Mouse (Mus musculus) intestine, embryonic 14.5 days (tissue): Measurements from ENCODE around the gene Rpl6. TPM values are rescaled to one million over a fixed set of nuclear protein-coding genes. Genes with fewer than 3 reads are reported as not detected.

Source experiments
- ATAC-seq: fragments of 200-750 bp; cut with Nextera tagmentation; replicated peaks from 2 replicates; pipeline ENCODE4 v1.8.0; 2017; ENCODE audit warnings: low read depth, moderate number of reproducible peaks, moderate TSS enrichment, moderate library complexity; ENCODE audit not compliant: low FRiP score, low TSS enrichment
- DNase-seq: peaks from one replicate; pipeline ENCODE4 v3.0.0-alpha.2; 2018; ENCODE audit warnings: low spot score
- H3K27ac ChIP-seq: fragments of 300-500 bp; sonication (generic); 2 replicates; pipeline ENCODE4 v1.5.1; 2014; ENCODE audit warnings: low read depth, mild to moderate bottlenecking, control low read depth
- H3K27me3 ChIP-seq: fragments of 300-500 bp; sonication (generic); replicated peaks from 2 replicates; pipeline ENCODE4 v1.6.1; 2014; ENCODE audit warnings: low read length, control low read depth; ENCODE audit not compliant: control insufficient read depth, insufficient read depth
- H3K36me3 ChIP-seq: fragments of 300-500 bp; sonication (generic); 2 replicates; pipeline ENCODE4 v1.6.1; 2014; ENCODE audit warnings: low read length, control low read depth; ENCODE audit not compliant: control insufficient read depth, insufficient read depth
- H3K4me1 ChIP-seq: fragments of 300-500 bp; sonication (generic); replicated peaks from 2 replicates; pipeline ENCODE4 v1.6.1; 2014; ENCODE audit warnings: low read length, control low read depth, mixed read lengths; ENCODE audit not compliant: control insufficient read depth, insufficient read depth
- H3K4me2 ChIP-seq: fragments of 300-500 bp; sonication (generic); 2 replicates; pipeline ENCODE4 v1.6.1; 2014; ENCODE audit warnings: low read length
- H3K4me3 ChIP-seq: fragments of 300-500 bp; sonication (generic); 2 replicates; pipeline ENCODE4 v1.5.1; 2014; ENCODE audit warnings: low read depth, low read length, control low read depth, mixed read lengths
- H3K9ac ChIP-seq: fragments of 300-500 bp; sonication (generic); 2 replicates; pipeline ENCODE4 v1.6.1; 2014; ENCODE audit warnings: mild to moderate bottlenecking, low read length
- H3K9me3 ChIP-seq: fragments of 300-500 bp; sonication (generic); 2 replicates; pipeline ENCODE4 v1.6.1; 2016; ENCODE audit warnings: low read length, control low read depth; ENCODE audit not compliant: control insufficient read depth
- WGBS: fragments of 180-500 bp; shearing (Covaris S2); extraction: QIAGEN DNeasy Blood & Tissue Kit; methylation state at CpG from one replicate; pipeline ENCODE4 v1.1.7; 2014; 5-methylcytosine and 5-hydroxymethylcytosine counted together
- polyA plus RNA-seq: library from polyadenylated mRNA; unstranded; fragments of >200 nt; fragmentation: Nextera tagmentation; extraction: Ambion mirVana; gene quantifications from 2 replicates; pipeline ENCODE4 v1.2.1, GENCODE M21; 2014

Gene Rpl6
- polyA plus RNA-seq, 1 experiment from 2014 or later: 768 TPM

GRCm38 (mm10) chr5:121232789-121233188 lies 28.5 kb downstream of the Rpl6 start:
- ATAC-seq (no peak), DNase-seq (no peak)
- Histone ChIP-seq H3K36me3 (no peaks in the 10 kb centered on the region), H3K4me1 (no peaks in the 10 kb centered on the region), H3K9ac (no peak overlapping the region), H3K27ac (no peak overlapping the region), H3K27me3 (no peaks in the 10 kb centered on the region), H3K4me2 (no peak overlapping the region), H3K4me3 (no peak overlapping the region), H3K9me3 (no peaks in the 10 kb centered on the region)
- 100% methylated on average over 1 of the region's 1 CpGs for WGBS

GRCm38 (mm10) chr5:121233726-121234125 lies 29.4 kb downstream of the Rpl6 start:
- ATAC-seq: no peak
- Histone ChIP-seq H3K4me1 (no peaks in the 10 kb centered on the region), H3K4me3 (no peak overlapping the region), H3K27ac (no peak overlapping the region), H3K36me3 (no peaks in the 10 kb centered on the region), H3K9me3 (no peaks in the 10 kb centered on the region), H3K4me2 (no peak overlapping the region), H3K27me3 (no peaks in the 10 kb centered on the region), H3K9ac (no peak overlapping the region)
- DNase-seq: no peak
- WGBS: 58% methylated on average over 2 of the region's 2 CpGs

- 71% methylated on average over 5 of the region's 5 CpGs for WGBS
- H3K9me3 ChIP-seq: no peaks in the 10 kb centered on the region
- ATAC-seq (no peak), DNase-seq (no peak)
- H3K4me2 ChIP-seq: no peak overlapping the region
- H3K4me3 ChIP-seq: no peak overlapping the region
- H3K27me3 ChIP-seq: no peaks in the 10 kb centered on the region
- H3K4me1 ChIP-seq: no peaks in the 10 kb centered on the region
- no peaks in the 10 kb centered on the region for H3K36me3 ChIP-seq
- H3K9ac ChIP-seq: no peak overlapping the region
- no peak overlapping the region for H3K27ac ChIP-seq
These were observed 31.9 kb downstream of the Rpl6 start for GRCm38 (mm10) chr5:121236171-121236570.

GRCm38 (mm10) chr5:121238208-121238607 lies 33.9 kb downstream of the Rpl6 start:
- no peak overlapping the region for H3K27ac ChIP-seq
- 73% methylated on average over 2 of the region's 2 CpGs for WGBS

GRCm38 (mm10) chr5:121239846-121240245 lies 35.6 kb downstream of the Rpl6 start:
- Histone ChIP-seq H3K9me3 (no peaks in the 10 kb centered on the region), H3K4me3 (no peak overlapping the region), H3K27me3 (no peaks in the 10 kb centered on the region), H3K4me1 (no peaks in the 10 kb centered on the region), H3K36me3 (no peaks in the 10 kb centered on the region), H3K27ac (no peak overlapping the region), H3K4me2 (no peak overlapping the region), H3K9ac (no peak overlapping the region)
- no peak for ATAC-seq
- 73% methylated on average over 5 of the region's 5 CpGs for WGBS
- DNase-seq: no peak

More at GRCm38 (mm10) chr5:121238208-121238607, 33.9 kb downstream of the Rpl6 start:
- Histone ChIP-seq H3K9me3 (no peaks in the 10 kb centered on the region), H3K36me3 (no peaks in the 10 kb centered on the region), H3K9ac (no peak overlapping the region), H3K4me1 (no peaks in the 10 kb centered on the region), H3K27me3 (no peaks in the 10 kb centered on the region), H3K4me2 (no peak overlapping the region), H3K4me3 (no peak overlapping the region)
- DNase-seq: no peak
- ATAC-seq: no peak

GRCm38 (mm10) chr5:121241182-121241581 lies 36.9 kb downstream of the Rpl6 start:
- Histone ChIP-seq H3K27ac (no peak overlapping the region), H3K9ac (no peak overlapping the region), H3K4me2 (no peak overlapping the region), H3K4me1 (no peaks in the 10 kb centered on the region), H3K36me3 (no peaks in the 10 kb centered on the region), H3K9me3 (no peaks in the 10 kb centered on the region), H3K27me3 (no peaks in the 10 kb centered on the region), H3K4me3 (no peak overlapping the region)
- DNase-seq: no peak
- no peak for ATAC-seq

GRCm38 (mm10) chr5:121242261-121242660 lies 38.0 kb downstream of the Rpl6 start:
- no peak overlapping the region for H3K4me3 ChIP-seq
- DNase-seq (no peak), ATAC-seq (no peak)
- H3K4me1 ChIP-seq: no peaks in the 10 kb centered on the region
- 29% methylated on average over 1 of the region's 1 CpGs for WGBS
- no peaks in the 10 kb centered on the region for H3K27me3 ChIP-seq
- H3K27ac ChIP-seq: no peak overlapping the region
- H3K9me3 ChIP-seq: no peaks in the 10 kb centered on the region
- no peak overlapping the region for H3K9ac ChIP-seq
- no peaks in the 10 kb centered on the region for H3K36me3 ChIP-seq
- no peak overlapping the region for H3K4me2 ChIP-seq

GRCm38 (mm10) chr5:121242701-121243100 lies 38.4 kb downstream of the Rpl6 start:
- DNase-seq (no peak), ATAC-seq (no peak)
- 85% methylated on average over 1 of the region's 1 CpGs for WGBS
- H3K4me3 ChIP-seq: no peak overlapping the region
- no peaks in the 10 kb centered on the region for H3K9me3 ChIP-seq
- H3K9ac ChIP-seq: no peak overlapping the region
- no peaks in the 10 kb centered on the region for H3K36me3 ChIP-seq
- H3K4me2 ChIP-seq: no peak overlapping the region
- H3K27ac ChIP-seq: no peak overlapping the region
- H3K4me1 ChIP-seq: no peaks in the 10 kb centered on the region
- H3K27me3 ChIP-seq: no peaks in the 10 kb centered on the region

- Histone ChIP-seq H3K4me3 (no peak overlapping the region), H3K9ac (no peak overlapping the region), H3K36me3 (no peaks in the 10 kb centered on the region), H3K4me1 (no peaks in the 10 kb centered on the region), H3K27ac (no peak overlapping the region), H3K9me3 (no peaks in the 10 kb centered on the region), H3K27me3 (no peaks in the 10 kb centered on the region), H3K4me2 (no peak overlapping the region)
- DNase-seq (no peak), ATAC-seq (no peak)
- 81% methylated on average over 1 of the region's 1 CpGs for WGBS
These were observed 39.5 kb downstream of the Rpl6 start for GRCm38 (mm10) chr5:121243676-121244364.
